Mouse (Mus musculus) adrenal gland, adult 8-10 months (tissue): Measurements from ENCODE around the gene Gm20388. TPM values are rescaled to one million over a fixed set of nuclear protein-coding genes. Genes with fewer than 3 reads are reported as not detected.

Experiments used
- DNase-seq: peaks from one replicate; pipeline ENCODE4 v3.0.0; 2022
- total RNA-seq, 4 experiments: library from RNA; stranded (reverse); gene quantifications; 2 replicates each; pipeline ENCODE4 v1.2.4; 2022

Gm20388 gene
- total RNA-seq, 4 experiments from 2014 or later, result 1.7 to 16.9 (median 5.8) TPM

DNA sequence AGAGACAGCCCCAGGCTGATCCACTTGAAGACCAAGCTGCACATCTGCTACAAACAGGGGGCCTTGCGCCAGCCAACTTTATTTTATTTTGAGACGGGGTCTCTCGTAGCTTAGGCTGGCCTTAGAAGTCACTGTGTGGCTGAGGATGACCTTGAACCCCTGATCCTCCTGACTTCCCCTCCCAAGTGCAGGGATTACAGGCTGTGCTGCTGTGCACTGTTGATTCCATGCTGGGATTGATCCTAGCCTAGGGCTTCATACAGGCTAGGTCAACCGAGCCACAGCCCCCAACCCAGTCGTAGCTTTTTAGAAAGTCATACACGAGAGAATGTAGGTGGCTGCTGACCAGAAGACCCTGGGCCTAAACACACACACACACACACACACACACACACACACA is 602.5 kb downstream of the Gm20388 start:
- no peak for DNase-seq

DNA sequence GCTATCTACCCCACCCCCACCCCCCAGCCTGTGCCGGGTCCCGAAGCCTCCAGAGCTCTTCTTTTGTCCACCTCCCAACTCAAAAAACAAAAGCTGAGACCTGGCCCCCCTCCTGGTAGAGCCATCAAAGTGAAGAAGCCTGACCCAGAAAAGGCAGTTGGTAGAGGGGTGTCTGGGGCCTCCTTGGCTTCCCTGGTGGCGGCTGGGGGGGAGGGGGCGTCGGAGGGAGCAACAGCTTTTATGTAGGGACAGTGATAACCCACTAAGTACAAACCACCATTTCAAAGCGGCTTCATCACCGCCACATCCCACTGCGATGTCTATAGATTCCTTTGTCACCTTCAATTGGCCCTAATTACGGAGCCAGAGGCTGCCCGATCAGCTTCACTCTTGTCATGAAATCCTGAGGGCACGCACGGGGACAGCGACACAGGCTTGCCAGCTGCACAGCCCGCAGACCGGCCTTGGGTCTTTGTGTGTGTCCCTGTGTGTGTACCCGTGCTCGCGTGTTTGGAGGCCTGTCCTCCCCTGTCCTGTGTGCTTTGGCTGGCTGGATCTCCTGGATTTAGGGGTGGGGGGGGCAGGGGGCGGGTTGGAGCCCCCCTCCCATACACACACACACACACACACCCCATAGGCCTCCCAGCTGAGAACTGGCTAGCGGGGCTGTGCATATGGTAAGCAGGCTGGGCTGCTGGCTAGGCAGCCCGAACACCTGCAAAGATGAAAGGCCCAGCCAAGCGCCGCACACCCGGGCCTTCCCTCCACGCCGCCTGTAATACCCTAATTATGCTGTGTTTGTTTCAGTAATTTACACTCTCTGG is 603.2 kb downstream of the Gm20388 start:
- DNase-seq, result no peak

DNA sequence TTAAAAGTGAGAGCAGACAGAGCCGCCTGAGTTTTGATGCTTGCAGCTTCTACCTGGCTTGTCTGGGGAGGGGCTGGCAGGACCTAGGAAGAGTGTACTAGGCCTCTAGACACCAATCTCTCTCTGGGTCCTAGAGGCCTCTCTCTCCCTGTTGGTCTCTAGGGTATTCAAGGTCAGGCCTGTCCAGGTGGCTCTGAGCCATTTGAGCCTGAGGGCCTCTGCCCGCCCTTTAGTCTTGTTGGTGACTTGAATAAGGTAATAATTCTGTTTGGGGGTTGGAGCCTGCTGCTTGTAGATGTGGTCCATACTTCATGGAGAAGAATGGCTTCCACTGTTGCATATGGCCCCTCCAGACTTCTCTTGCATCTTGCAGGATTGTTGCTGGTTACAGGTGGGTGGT is 604.6 kb downstream of the Gm20388 start:
- no peak for DNase-seq

DNA sequence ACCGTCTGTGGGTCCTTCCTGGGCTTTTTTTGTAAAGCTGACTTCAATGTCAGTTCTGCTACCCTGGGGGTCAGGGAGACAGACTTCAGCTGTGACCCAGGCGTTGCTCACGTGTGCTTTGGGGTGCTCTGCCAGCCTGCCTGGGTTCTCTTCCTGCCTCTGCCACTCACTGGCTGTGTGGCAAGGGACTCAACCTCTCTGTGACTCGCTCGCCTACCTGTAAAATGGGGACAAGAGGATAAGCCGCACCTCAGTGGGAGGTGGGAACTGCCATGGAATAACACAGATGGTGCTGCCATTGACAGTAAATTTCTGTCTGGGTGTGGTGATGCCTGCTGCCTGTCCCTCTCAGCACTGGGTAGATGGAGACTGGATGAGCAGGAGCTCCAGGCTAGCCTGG is 605.0 kb downstream of the Gm20388 start:
- DNase-seq, result no peak

DNA sequence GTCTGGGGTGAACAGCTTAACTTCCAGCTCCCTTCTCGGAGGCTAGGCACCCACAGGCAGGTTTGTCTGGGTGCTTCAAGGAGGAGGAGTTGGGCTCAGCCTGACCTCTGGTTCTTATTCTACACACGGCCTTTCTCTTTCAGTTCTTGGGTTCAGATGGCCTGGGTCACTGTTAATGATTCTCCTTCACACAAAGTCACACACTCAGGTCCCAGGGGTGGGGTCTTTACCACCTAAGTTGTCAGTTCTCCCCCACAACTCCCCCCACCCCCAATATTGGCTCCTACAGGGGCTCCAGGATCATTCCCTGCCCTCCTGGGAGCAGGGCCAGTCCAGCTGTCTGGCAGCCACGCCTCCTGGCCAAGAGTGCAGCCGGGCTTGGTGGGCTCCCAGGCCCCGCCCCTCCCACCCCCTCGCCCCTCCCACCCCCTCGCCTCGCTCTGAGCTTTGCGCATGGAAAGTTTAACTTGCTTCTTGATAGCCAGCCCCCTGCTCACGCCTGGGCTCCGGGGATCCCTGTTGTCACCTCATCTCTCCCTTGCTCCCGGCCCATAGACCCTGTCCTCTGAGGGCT is 605.6 kb downstream of the Gm20388 start:
- DNase-seq, result no peak

DNA sequence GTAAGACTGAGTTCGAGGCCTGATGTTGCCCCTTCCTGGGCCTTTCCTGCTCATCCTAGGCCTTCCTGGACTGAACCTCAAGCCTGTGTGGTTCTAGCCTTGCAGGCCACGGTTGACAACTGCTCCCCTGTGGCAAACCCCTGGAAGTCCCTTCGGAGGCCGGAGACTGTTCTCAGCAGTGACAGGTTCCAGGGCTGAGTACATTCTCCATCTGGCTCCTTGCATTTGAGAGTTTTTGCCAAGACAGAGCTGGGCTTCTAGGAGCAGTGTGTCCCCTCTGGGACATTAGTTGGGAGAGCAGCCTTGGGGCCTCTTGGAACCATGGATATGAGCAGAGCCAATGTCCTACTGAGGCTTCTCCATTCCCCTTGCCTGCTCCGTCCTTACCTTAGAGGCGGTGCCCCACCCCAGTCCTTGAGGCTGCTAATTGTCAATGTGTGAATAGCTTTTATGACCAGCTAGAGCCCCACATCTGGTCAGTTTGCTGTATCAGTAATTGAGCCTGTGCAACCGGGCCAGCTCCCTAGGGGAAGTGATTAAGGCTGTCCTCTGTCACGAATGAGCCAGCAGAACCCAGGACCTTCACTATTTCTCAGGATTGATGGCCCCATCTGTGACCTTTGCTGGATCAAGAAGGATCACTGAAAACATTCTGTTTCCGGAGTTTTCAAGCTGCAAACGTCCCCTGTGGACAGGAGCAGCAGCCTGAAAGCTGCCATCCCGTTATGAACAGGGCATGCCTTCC is 607.2 kb downstream of the Gm20388 start:
- DNase-seq, result no peak

DNA sequence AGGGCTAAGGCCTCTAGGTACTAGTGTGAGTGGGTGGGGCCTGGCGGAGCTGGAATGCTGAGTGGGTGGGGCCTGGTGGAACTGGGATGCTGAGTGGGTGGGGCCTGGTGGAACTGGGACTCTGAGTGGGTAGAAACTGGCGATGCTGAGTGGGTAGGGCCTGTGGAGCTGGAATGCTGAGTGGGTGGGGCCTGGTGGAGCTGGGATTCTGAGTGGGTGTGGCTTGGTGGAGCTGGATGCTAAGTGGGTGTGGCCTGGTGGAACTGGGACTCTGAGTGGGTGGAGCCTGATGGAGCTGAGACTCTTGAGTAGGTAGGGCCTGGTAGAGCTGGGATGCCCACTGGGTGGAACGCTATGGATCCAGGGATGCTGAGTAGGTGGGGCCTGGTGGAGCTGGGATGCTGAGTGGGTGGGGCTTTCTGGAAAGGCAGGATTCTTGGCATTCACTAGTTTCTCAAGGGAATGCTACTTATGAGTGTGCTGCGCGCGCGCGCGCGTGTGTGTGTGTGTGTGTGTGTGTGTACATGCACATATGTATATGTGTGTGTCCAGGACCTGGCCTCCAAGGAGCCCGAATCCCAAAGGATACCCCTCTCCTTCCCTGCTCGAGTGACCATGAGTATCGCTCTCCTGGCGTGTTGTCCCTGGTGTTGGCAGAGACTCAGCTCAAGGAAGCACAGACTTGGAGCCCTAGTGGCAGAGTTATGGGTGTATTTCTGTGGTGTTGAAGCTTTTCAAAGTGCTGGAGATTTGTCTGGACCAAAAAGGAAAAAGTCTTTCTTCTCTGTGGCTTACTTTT is 608.3 kb downstream of the Gm20388 start:
- DNase-seq, result no peak

DNA sequence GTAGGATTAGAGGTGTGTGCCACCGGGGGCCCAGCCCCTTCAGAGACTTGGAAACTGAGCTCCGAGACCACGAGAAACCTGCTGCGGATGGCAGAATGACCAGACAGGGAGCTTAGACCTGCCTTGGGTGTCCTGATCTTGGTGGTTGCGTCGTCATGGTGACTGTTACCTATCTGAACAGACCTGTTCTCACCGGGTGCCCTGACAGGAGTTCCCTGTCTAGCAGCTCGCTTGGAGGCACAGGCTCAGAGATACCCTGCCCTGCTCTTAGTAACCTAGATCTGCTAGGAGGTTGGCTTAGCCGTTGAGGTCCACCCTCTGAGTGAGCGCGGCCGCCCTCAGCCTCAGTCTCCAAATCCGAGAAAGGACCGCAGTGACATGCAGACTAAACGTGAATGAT is 609.6 kb downstream of the Gm20388 start:
- DNase-seq, result no peak

DNA sequence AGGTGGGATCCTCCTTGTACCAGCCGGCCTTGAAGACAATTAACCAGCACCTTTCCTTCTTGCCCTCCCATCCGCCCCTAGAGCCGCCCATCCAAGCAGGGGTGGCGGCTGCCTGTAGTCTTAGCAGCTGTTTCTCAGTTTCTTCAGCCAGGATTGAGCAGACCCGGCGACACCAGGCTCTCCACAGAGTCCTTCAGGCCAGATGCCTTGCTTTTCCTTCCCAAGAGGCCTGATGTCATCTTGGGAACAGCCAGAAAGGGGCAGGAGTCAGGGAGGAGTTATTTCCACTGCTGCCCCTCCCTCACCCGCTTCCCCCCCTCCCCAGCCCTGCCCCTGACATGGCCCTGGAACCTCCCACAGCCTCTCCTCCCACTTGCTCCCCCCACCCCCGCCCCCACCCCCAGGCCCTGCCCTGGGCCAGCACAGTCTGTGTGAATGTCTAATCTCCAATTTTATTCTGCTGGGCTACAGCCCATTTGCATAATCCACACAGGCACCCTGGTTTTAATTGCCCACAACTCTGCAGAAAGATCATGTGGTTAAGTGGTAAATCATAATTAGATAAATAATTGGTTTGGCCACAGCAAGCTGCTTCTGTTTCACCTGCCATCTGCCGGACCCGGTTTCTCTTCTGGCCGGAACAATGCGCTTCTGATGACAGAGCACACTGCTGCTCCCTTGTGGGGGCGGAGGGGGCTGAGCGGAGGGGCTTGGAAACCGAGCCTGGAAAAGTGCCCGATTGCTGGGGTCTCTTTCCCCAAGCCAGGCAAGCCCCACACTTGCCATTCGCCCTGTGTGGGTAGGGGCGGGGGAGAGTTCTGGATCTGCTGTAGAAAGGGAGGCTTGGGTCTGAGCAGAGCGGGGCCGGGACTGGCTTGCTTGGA is 610.3 kb downstream of the Gm20388 start:
- DNase-seq, result no peak

DNA sequence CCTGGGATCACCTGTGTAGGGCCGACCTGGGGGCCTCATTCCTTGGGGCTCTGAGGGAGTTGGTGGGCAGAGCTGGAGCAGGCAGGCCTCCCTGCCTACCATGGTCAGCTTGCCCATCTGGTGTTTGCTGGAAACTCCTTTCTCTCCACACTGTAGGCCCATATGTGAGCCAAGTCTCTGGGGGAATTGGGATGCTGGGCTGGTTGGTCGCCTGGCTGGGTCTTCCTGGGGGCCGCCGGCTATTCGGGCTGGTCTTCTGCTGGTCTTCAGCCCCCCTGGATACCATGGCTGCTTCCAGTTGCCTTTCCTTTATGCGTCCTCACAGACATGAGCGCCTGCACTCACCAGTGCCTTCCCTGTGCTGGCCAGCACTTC is 610.9 kb downstream of the Gm20388 start:
- DNase-seq, result no peak

DNA sequence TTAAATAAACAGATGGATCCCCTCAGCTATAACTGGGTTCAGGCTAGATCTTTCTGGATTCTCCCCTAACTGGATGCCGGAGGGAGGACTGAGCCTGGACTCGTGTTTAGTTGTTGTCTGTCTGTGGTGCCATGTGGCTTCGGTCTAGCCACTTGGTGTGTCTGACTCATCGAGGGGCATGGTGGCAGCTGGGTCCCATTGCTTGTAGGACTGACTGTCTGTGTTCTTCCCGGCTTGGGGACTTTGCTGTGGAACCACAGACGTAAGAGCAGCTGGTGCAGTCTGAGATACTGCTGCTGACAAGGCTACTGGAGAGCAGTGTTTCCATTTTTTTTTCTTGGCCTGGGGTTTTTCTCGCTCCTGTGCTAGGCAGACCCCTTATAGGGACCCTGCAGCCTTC is 613.0 kb downstream of the Gm20388 start:
- no peak for DNase-seq

DNA sequence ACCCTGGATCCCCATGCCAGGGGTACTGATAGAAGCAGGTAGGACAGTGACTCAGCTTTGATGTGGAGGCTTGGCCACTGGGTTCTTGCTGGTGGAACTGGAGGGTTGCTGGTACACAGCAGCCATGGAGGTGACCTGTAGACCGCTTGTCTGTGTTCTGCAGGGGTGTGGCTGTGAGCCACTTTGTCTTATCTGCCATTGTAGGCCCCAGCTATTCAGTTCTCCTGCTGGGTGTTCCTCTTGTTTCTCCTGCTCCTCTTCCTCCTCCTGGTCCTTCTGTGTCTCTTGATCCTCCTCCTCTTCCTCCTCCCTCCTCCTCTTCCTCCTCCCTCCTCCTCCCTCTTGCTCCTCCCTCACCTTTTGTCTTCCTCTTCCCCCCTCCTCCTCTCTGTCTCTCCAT is 614.5 kb downstream of the Gm20388 start:
- no peak for DNase-seq

DNA sequence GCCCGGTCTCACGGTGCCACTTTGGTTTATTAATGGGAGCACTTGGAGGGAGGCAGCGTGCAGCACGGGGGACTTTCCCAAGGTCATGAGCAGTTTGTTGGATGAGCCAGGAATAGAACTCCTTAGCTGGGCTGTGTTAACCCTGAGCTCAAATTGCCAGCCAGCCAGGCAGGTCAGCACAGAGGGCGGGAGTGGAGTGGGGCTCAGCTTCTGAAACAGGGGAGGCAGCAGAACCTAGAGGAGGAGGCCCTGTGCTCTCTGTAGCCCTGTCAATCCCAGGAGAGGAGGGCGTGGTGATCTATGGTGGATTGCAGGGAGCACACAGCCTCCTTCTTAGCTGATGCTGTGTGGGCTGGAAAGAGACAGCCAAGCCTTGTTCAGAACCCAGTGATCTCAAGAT is 615.2 kb downstream of the Gm20388 start:
- peak; percentile 47 for DNase-seq

DNA sequence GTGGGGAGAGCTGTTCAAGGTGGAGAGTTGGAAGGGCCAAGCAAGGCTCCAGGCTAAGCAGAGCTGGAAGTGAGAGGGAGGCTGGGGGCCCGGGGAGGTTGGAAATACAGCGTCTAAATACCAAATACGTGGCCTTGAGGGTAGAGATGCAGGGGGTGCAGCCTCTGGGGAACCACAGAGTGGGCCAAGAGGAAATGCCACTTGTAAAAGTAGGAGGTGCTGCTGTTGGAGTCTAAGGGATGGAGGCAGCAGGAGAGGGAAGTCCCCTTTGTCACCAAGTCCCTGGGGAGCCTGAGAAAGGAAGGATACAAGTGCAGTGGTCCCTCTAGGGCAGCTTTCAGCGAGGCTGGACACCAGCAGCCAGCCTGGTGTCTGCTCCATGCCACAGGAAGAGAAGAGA is 615.9 kb downstream of the Gm20388 start:
- DNase-seq, result no peak

DNA sequence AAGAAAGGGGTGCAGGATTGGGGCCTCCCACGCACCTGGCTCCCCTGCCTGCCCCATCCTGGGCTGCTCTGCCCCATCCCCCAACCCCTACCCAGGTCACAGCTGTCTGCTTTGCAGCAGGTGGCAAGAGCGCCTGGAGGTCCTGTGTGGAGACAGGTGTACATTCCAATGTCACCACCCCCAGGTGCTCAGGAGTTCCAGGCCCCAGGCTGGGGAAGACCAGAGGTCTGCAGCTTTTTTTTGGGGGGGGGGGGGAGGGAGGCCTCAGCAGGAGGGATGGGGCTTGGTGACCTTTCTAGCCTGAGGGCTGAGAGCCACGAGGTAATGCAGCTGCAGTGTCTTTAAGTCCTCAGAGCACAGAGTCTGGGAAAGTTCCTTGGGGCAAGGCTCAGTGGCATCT is 617.7 kb downstream of the Gm20388 start:
- no peak for DNase-seq

DNA sequence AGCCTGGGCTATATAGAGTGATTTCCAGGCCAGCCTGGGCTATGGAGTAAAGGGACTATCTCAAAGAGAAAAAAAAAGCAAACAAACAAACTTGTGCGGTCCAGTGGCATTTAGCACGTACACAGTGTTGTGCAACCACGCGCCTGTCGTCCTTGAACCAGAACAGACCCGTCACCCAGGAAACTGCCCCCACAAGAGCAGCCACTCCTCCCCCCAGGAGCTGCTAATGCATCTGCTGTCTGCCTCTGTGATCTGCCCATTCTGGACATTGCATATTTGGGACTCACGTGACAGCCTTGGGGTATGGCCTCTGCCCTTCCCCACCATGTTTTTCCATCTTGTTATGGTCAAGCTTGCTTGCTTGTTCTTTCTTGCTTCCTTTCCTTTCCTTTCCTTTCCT is 618.6 kb downstream of the Gm20388 start:
- peak; percentile 68 for DNase-seq

DNA sequence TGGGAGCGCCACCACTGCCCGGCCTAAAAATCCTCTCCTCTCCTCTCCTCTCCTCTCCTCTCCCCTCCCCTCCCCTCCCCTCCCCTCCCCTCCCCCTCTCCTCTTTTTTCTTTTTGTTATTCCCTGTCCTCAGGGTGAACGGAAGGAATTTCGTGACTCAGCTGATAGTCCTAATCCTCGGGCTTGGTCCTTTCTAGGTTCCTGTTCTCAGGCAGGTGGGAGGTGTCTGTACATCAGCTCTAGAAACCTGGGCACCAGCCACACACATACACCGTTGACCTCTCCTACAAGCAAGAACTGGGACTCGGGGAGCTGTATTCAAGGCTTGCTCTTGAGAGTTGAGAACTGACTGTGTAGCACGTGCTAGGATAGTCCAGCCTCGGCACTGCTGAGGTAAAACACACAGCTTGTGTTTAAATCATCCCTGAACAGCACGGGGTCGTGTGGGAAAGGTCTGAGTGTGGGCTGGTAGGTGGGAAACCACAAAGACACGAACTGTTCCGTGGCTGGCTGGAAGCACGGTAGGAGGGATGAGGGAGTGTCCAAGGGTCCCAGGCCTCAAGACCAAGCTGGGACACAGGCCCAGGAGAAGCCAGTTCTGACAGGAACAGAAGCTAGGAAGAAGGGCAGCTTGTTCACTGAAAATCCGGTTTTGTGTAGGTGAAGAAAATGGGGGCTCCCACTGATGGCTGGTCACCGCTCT is 620.5 kb downstream of the Gm20388 start:
- DNase-seq, result no peak

DNA sequence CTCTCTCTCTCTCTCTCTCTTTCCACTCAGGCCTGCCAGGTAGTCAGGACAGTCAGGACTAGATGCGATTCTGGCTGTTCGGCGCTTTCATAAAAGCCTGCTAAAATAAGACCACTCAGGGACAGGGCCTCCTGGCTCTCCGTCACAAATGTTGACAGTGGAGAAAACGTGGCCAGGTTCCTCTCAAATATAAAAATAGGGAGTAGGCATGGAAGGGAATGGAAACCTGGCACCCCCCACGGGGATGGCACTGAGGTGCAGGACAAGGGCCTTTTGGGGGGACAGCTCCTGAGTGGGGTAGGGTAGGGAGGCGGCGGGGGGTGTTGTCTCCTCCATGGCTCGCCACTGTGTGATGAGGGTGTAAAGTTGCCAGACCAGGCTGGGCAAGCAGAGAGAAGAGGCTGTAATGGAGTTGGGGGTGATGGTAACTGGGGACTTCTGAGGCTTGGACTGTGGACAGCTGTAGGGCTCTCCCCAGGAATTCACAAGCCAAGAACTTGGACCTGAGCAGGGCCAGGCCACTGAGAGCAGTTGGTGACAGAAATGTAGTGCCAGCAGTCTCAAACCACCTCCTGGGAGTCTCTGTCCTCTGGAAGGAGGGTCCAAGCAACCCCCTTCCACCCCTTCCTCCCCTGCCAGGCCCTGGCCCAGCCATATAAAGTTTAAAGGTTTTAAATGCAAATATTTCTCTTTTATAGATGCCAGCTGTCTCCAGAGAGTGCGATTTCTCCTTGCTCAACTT is 621.3 kb downstream of the Gm20388 start:
- no peak for DNase-seq

DNA sequence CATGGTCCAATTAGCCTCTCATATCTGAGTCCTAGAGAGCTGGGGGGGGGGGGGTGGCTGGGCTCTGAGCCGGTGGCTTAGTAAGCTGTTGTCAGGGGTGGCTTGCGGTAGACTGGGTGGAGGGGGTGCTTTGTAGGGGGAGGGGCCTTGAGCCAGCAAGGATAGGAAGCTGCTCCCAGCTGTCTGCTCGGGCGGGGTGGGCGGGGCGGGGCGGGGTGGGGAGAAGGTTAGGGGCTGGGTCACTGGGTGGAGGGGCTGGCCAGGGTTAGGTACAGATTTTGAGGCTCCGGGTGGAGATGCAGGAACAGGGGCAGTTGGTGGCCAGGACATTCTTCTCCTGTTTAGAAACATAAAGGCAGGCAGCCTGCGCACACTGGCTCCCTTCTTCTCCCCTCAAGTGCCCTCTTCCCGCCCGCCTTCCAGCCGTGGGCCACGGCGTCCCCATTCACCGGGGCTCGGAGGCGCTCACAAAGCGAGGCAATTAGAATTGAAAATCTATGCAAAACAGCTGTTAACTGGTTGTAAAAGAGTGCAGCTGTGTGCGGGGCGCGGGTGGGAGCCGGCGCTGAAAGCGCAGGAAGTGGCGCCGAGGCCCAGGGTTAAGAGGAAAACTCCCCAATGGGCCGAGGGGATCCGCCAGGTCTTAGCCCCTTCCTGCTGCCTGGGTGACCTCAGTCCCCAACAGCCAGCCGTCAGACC is 622.0 kb downstream of the Gm20388 start:
- no peak for DNase-seq

DNA sequence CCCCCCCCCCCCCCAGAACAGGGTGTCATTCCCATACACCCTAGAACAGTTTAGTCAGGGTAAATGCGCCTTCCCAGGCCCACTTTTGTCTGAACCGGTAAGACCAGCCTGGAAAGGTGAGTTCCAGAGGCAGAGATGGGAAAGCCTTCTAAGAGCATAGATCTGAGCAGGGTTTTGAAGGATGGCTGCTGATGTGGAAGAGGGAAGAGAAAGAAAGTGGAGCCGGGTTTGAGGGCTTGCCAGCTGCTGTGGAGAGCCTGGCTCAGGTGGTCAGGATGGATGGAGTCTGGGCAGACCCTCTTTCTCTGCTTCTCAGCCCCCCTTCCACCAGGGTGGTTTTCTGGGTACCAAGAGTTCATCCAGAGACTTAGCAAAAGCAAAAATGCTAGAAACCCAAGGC is 622.7 kb downstream of the Gm20388 start:
- DNase-seq, result no peak
